Mouse (Mus musculus): ENCODE measurements around the gene Strbp.

DNA sequence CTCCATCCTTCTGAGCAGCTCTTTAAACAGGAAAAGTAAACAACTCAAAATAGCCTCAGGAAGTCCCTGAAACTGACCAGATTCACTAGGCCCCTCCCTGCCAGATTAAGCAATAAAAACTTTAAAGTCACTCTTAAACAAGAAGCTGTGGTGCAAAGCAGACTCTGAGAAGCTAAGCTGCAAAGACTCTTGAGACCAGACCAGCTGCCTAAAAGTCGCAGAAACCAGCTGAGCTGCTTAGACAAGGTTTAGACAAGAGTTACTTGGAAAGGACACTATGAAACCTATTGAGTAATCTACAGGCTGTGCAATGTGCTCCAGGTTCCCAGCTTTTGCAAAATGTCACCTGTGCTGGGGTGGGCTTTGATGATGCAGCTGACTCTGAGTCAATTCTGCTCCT is 16.6 kb downstream of the Strbp start:
- no peak for TF ChIP-seq CTCF (IDR thresholded peaks at IDR 0.05; ENCODE audit: extremely low read depth, insufficient read depth, low read length)
- no peak for TF ChIP-seq POLR2A (IDR thresholded peaks at IDR 0.05; ENCODE audit: extremely low read depth, insufficient read depth, low read length)
